ENCODE assay signal across 11 mouse cellular contexts in genomic region chr8:104353186-104353585, GRCm38 (mm10). TPM values are rescaled to one million over a fixed set of nuclear protein-coding genes. Genes with fewer than 3 reads are reported as not detected.
DNase-seq lines count a peak whose midpoint lies in the region; ATAC-seq and TF ChIP-seq lines count a peak whose summit lies in the region.
"Had no signal": no experiment of that assay in that cellular context is flagged by ENCODE, and none has a peak within 500 bp of the region (broad histone marks: within the 10 kb centered on the region; RNA-seq: fewer than 3 reads in every experiment).

No protein-coding gene starts in this region.

- no peak for DNase-seq in embryonic facial prominence, embryonic 11.5 days (ENCODE audit: low spot score)
- DNase-seq in embryonic facial prominence, embryonic 10.5 days (ENCODE audit: low spot score): no peak
- DNase-seq in lung, embryonic 14.5 days: no peak
- DNase-seq in lung, postnatal 4 days: no peak
- no peak for DNase-seq in liver, embryonic 11.5 days (ENCODE audit: low spot score)
- DNase-seq in right cerebral cortex, adult 18-20 months: no peak
- DNase-seq: layer of hippocampus, adult 9-11 months; lung, adult 18-20 months had no signal

- ATAC-seq in embryonic facial prominence, embryonic 11.5 days (replicated peaks; ENCODE audit: insufficient number of reproducible peaks, low FRiP score, low TSS enrichment, low read depth): 0 out of 2 replicates have a peak, but pooled peaks have one; percentile 29
- ATAC-seq in lung, embryonic 14.5 days (ENCODE audit: insufficient read depth): no peak
- ATAC-seq in liver, embryonic 11.5 days (replicated peaks; ENCODE audit: low FRiP score): 0 out of 2 replicates have a peak, but pooled peaks have one; percentile 36
- peak; percentile 14; the same call in 1 of the 2 replicates for ATAC-seq in stomach, embryonic 14.5 days (ENCODE audit: insufficient number of reproducible peaks, insufficient read depth, low FRiP score, low read depth)
- no peak for ATAC-seq in CD4-positive, CD25-positive, alpha-beta regulatory T cell, adult 4 months

- peak; percentile 43 for TF ChIP-seq CTCF in lung, embryonic 14.5 days (IDR thresholded peaks at IDR 0.05; ENCODE audit: low read depth)

- H3K4me2 ChIP-seq in embryonic facial prominence, embryonic 11.5 days (ENCODE audit: low read depth, low read length): no peak overlapping the region; the same call in 1 of the 2 replicates
- H3K4me2 ChIP-seq in lung, embryonic 14.5 days: no peak overlapping the region
- H3K4me2 ChIP-seq in liver, embryonic 11.5 days: no peak overlapping the region
- H3K4me2 ChIP-seq in stomach, embryonic 14.5 days (replicated peaks; ENCODE audit: low read depth, low read length): no peak overlapping the region
- H3K4me2 ChIP-seq: heart, embryonic 11.5 days had no signal

- H3K9me3 ChIP-seq in embryonic facial prominence, embryonic 11.5 days (replicated peaks; ENCODE audit: control insufficient read depth, low read length): no peaks in the 10 kb centered on the region
- no peaks in the 10 kb centered on the region for H3K9me3 ChIP-seq in embryonic facial prominence, embryonic 10.5 days
- no peaks in the 10 kb centered on the region for H3K9me3 ChIP-seq in lung, embryonic 14.5 days (ENCODE audit: low read depth, low read length)
- H3K9me3 ChIP-seq in liver, embryonic 11.5 days (ENCODE audit: control insufficient read depth, low read length): no peaks in the 10 kb centered on the region
- H3K9me3 ChIP-seq in stomach, embryonic 14.5 days (ENCODE audit: control insufficient read depth, low read depth, low read length): no peaks in the 10 kb centered on the region

- no peaks in the 10 kb centered on the region for H3K4me1 ChIP-seq in embryonic facial prominence, embryonic 11.5 days (ENCODE audit: control insufficient read depth, insufficient read depth, low read length)
- peaks cover 6% of the 10 kb centered on the region; the same call in 1 of the 2 replicates for H3K4me1 ChIP-seq in embryonic facial prominence, embryonic 10.5 days
- H3K4me1 ChIP-seq in lung, embryonic 14.5 days (ENCODE audit: insufficient read depth): no peaks in the 10 kb centered on the region
- H3K4me1 ChIP-seq in liver, embryonic 11.5 days (replicated peaks; ENCODE audit: control insufficient read depth, insufficient read depth, low read length): no peaks in the 10 kb centered on the region
- no peaks in the 10 kb centered on the region for H3K4me1 ChIP-seq in stomach, embryonic 14.5 days (ENCODE audit: control insufficient read depth, insufficient read depth, low read length)

- H3K27ac ChIP-seq in embryonic facial prominence, embryonic 11.5 days (replicated peaks; ENCODE audit: low read depth, low read length): no peak overlapping the region
- H3K27ac ChIP-seq in embryonic facial prominence, embryonic 10.5 days (replicated peaks): no peak overlapping the region
- no peak overlapping the region for H3K27ac ChIP-seq in lung, embryonic 14.5 days (ENCODE audit: low read depth)
- H3K27ac ChIP-seq in liver, embryonic 11.5 days (ENCODE audit: low read depth, low read length): no peak overlapping the region
- H3K27ac ChIP-seq in stomach, embryonic 14.5 days (ENCODE audit: low read length): no peak overlapping the region

- 58% methylated on average over 5 of the region's 5 CpGs for WGBS in embryonic facial prominence, embryonic 11.5 days
- 70% methylated on average over 5 of the region's 5 CpGs for WGBS in embryonic facial prominence, embryonic 10.5 days
- WGBS in lung, embryonic 14.5 days: 63% methylated on average over 5 of the region's 5 CpGs
- 49% methylated on average over 5 of the region's 5 CpGs for WGBS in liver, embryonic 11.5 days
- 59% methylated on average over 5 of the region's 5 CpGs for WGBS in stomach, embryonic 14.5 days

- H3K4me3 ChIP-seq in embryonic facial prominence, embryonic 11.5 days (ENCODE audit: low read depth, low read length): no peak overlapping the region
- no peak overlapping the region for H3K4me3 ChIP-seq in embryonic facial prominence, embryonic 10.5 days
- no peak overlapping the region for H3K4me3 ChIP-seq in lung, embryonic 14.5 days (ENCODE audit: low read depth, low read length)
- no peak overlapping the region for H3K4me3 ChIP-seq in liver, embryonic 11.5 days (ENCODE audit: low read depth, low read length)
- H3K4me3 ChIP-seq in stomach, embryonic 14.5 days (ENCODE audit: low read depth, low read length): no peak overlapping the region

- H3K9ac ChIP-seq in embryonic facial prominence, embryonic 11.5 days (replicated peaks; ENCODE audit: low read length): no peak overlapping the region
- no peak overlapping the region for H3K9ac ChIP-seq in lung, embryonic 14.5 days
- no peak overlapping the region for H3K9ac ChIP-seq in liver, embryonic 11.5 days (ENCODE audit: low read depth, low read length)
- H3K9ac ChIP-seq in stomach, embryonic 14.5 days (replicated peaks; ENCODE audit: low read depth, low read length): no peak overlapping the region

- no peaks in the 10 kb centered on the region for H3K27me3 ChIP-seq in embryonic facial prominence, embryonic 11.5 days (ENCODE audit: control insufficient read depth, insufficient read depth, low read length)
- H3K27me3 ChIP-seq in embryonic facial prominence, embryonic 10.5 days (replicated peaks; ENCODE audit: low read depth, poor library complexity, severe bottlenecking): no peaks in the 10 kb centered on the region
- no peaks in the 10 kb centered on the region for H3K27me3 ChIP-seq in lung, embryonic 14.5 days (ENCODE audit: insufficient read depth, low read length)
- H3K27me3 ChIP-seq in liver, embryonic 11.5 days (replicated peaks; ENCODE audit: control insufficient read depth, insufficient read depth, low read length): no peaks in the 10 kb centered on the region
- no peaks in the 10 kb centered on the region for H3K27me3 ChIP-seq in stomach, embryonic 14.5 days (ENCODE audit: control insufficient read depth, insufficient read depth, low read length)

- no peaks in the 10 kb centered on the region; the same call in 1 of the 2 replicates for H3K36me3 ChIP-seq in embryonic facial prominence, embryonic 11.5 days (replicated peaks; ENCODE audit: control insufficient read depth, insufficient read depth, low read depth, low read length)
- H3K36me3 ChIP-seq in embryonic facial prominence, embryonic 10.5 days (replicated peaks): peaks cover 44% of the 10 kb centered on the region
- peaks cover 21% of the 10 kb centered on the region; the same call in 1 of the 2 replicates for H3K36me3 ChIP-seq in lung, embryonic 14.5 days (ENCODE audit: insufficient read depth)
- no peaks in the 10 kb centered on the region for H3K36me3 ChIP-seq in liver, embryonic 11.5 days (ENCODE audit: control insufficient read depth, insufficient read depth, low read length)
- peaks cover 18% of the 10 kb centered on the region; the same call in 1 of the 2 replicates for H3K36me3 ChIP-seq in stomach, embryonic 14.5 days (ENCODE audit: control insufficient read depth, insufficient read depth, low read length)

RNA-seq across cellular contexts. Expression of gene Cmtm3, which starts 14.0 kb away (rescaled TPM):
- 131 and 139 TPM in 2 replicates for polyA plus RNA-seq in embryonic facial prominence, embryonic 11.5 days (2014; fragmentation: Nextera tagmentation; extraction: Ambion mirVana)
- polyA plus RNA-seq in embryonic facial prominence, embryonic 10.5 days (2016; fragmentation: Nextera tagmentation; extraction: Ambion mirVana): 93.4 and 105 TPM in 2 replicates
- 156 and 164 TPM in 2 replicates for polyA plus RNA-seq in lung, embryonic 14.5 days (2014; fragmentation: Nextera tagmentation; extraction: Ambion mirVana)
- polyA plus RNA-seq in liver, embryonic 11.5 days (2014; fragmentation: Nextera tagmentation; extraction: Ambion mirVana): 62.4 and 65.0 TPM in 2 replicates
- polyA plus RNA-seq in stomach, embryonic 14.5 days (2014; fragmentation: Nextera tagmentation; extraction: Ambion mirVana): 154 and 155 TPM in 2 replicates
- polyA plus RNA-seq in CD4-positive, CD25-positive, alpha-beta regulatory T cell, adult 4 months (2017; shearing (Covaris generic)): 10 to 100 TPM; 17.4 to 22.8 TPM

RNA-seq across cellular contexts. Expression of gene Cmtm2b, which starts 31.2 kb away (rescaled TPM):
- not detected in 2 replicates for polyA plus RNA-seq in embryonic facial prominence, embryonic 11.5 days (2014; fragmentation: Nextera tagmentation; extraction: Ambion mirVana)
- polyA plus RNA-seq in embryonic facial prominence, embryonic 10.5 days (2016; fragmentation: Nextera tagmentation; extraction: Ambion mirVana): not detected in 2 replicates
- not detected in 2 replicates for polyA plus RNA-seq in lung, embryonic 14.5 days (2014; fragmentation: Nextera tagmentation; extraction: Ambion mirVana)
- not detected in 2 replicates for polyA plus RNA-seq in liver, embryonic 11.5 days (2014; fragmentation: Nextera tagmentation; extraction: Ambion mirVana)
- polyA plus RNA-seq in stomach, embryonic 14.5 days (2014; fragmentation: Nextera tagmentation; extraction: Ambion mirVana): not detected in 2 replicates
- not detected for polyA plus RNA-seq in CD4-positive, CD25-positive, alpha-beta regulatory T cell, adult 4 months (2017; shearing (Covaris generic))
- polyA plus RNA-seq: heart, embryonic 11.5 days had no signal

RNA-seq across cellular contexts. Expression of gene Gm11020, which starts 31.8 kb away (rescaled TPM):
- not detected in 2 replicates for polyA plus RNA-seq in embryonic facial prominence, embryonic 11.5 days (2014; fragmentation: Nextera tagmentation; extraction: Ambion mirVana)
- not detected in 2 replicates for polyA plus RNA-seq in embryonic facial prominence, embryonic 10.5 days (2016; fragmentation: Nextera tagmentation; extraction: Ambion mirVana)
- not detected in 2 replicates for polyA plus RNA-seq in lung, embryonic 14.5 days (2014; fragmentation: Nextera tagmentation; extraction: Ambion mirVana)
- not detected in 2 replicates for polyA plus RNA-seq in liver, embryonic 11.5 days (2014; fragmentation: Nextera tagmentation; extraction: Ambion mirVana)
- not detected in 2 replicates for polyA plus RNA-seq in stomach, embryonic 14.5 days (2014; fragmentation: Nextera tagmentation; extraction: Ambion mirVana)
- polyA plus RNA-seq in CD4-positive, CD25-positive, alpha-beta regulatory T cell, adult 4 months (2017; shearing (Covaris generic)): not detected
- polyA plus RNA-seq: heart, embryonic 11.5 days had no signal

RNA-seq across cellular contexts. Expression of gene Cmtm4, which starts 42.4 kb away (rescaled TPM):
- polyA plus RNA-seq in embryonic facial prominence, embryonic 11.5 days (2014; fragmentation: Nextera tagmentation; extraction: Ambion mirVana): 3.3 and 3.8 TPM in 2 replicates
- polyA plus RNA-seq in embryonic facial prominence, embryonic 10.5 days (2016; fragmentation: Nextera tagmentation; extraction: Ambion mirVana): 2.2 and 2.4 TPM in 2 replicates
- polyA plus RNA-seq in lung, embryonic 14.5 days (2014; fragmentation: Nextera tagmentation; extraction: Ambion mirVana): 3.6 and 4.0 TPM in 2 replicates
- 1.2 and 1.3 TPM in 2 replicates for polyA plus RNA-seq in liver, embryonic 11.5 days (2014; fragmentation: Nextera tagmentation; extraction: Ambion mirVana)
- 6.4 and 7.2 TPM in 2 replicates for polyA plus RNA-seq in stomach, embryonic 14.5 days (2014; fragmentation: Nextera tagmentation; extraction: Ambion mirVana)
- polyA plus RNA-seq in CD4-positive, CD25-positive, alpha-beta regulatory T cell, adult 4 months (2017; shearing (Covaris generic)): under 1 TPM; 0.16 to 0.43 TPM

RNA-seq across cellular contexts. Expression of gene Cmtm1, which starts 43.2 kb away (rescaled TPM):
- not detected in 2 replicates for polyA plus RNA-seq in embryonic facial prominence, embryonic 11.5 days (2014; fragmentation: Nextera tagmentation; extraction: Ambion mirVana)
- not detected in 2 replicates for polyA plus RNA-seq in embryonic facial prominence, embryonic 10.5 days (2016; fragmentation: Nextera tagmentation; extraction: Ambion mirVana)
- not detected in 2 replicates for polyA plus RNA-seq in lung, embryonic 14.5 days (2014; fragmentation: Nextera tagmentation; extraction: Ambion mirVana)
- not detected in 2 replicates for polyA plus RNA-seq in liver, embryonic 11.5 days (2014; fragmentation: Nextera tagmentation; extraction: Ambion mirVana)
- not detected in 2 replicates for polyA plus RNA-seq in stomach, embryonic 14.5 days (2014; fragmentation: Nextera tagmentation; extraction: Ambion mirVana)
- not detected for polyA plus RNA-seq in CD4-positive, CD25-positive, alpha-beta regulatory T cell, adult 4 months (2017; shearing (Covaris generic))
- polyA plus RNA-seq: heart, embryonic 11.5 days had no signal

Comparison
In these comparisons a context has a peak if more than half of its experiments do, and no peak if none do; other contexts are left out.
1. ATAC-seq: peak in embryonic facial prominence, embryonic 11.5 days (single experiment), liver, embryonic 11.5 days (single experiment) and stomach, embryonic 14.5 days (single experiment); none in lung, embryonic 14.5 days (single experiment) and CD4-positive, CD25-positive, alpha-beta regulatory T cell, adult 4 months (single experiment).